Mouse (Mus musculus) spleen, postnatal 14 days (tissue): ENCODE measurements around the gene Nos3.
"Not testable (repeated sequence)": the region's sequence is repeated elsewhere in the genome, so short reads cannot be mapped to it uniquely, and the experiment has no call there.

Experiments
- DNase-seq, 2 experiments: peaks; one replicate each; pipeline ENCODE4 v3.0.0; 2021 to 2022; ENCODE audit warnings: low spot score in 2 of 2

The Nos3 gene

DNA sequence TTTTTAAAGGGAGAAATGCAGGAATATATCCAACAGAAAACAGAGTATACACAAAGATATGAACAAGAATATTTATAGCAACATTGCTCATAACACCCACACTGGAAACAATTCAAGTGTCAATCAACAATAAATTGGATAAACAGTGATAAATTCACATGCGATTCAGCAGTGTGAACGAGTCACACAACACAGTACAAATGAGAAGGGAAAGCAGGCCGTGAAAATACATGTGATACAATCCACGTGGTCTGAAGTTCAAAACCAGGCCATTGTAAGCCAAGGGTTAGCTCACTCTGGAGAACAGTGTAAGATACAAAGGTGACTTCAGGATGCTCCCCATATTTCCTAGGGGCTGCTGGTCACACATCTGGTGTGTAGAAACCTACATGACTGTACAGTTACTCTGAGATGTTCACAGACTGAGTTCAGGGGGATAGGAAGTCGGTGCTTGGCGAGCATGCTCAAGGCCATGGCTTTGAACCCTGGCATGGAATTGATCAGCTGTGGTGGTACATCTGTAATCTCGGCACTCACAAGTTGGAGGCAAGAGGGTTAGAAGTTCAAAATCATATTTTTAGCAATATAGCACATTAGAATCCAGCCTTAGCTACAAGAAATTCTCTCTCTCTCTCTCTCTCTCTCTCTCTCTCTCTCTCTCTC is 10.2 kb downstream of the Nos3 start:
- DNase-seq: no peak

DNA sequence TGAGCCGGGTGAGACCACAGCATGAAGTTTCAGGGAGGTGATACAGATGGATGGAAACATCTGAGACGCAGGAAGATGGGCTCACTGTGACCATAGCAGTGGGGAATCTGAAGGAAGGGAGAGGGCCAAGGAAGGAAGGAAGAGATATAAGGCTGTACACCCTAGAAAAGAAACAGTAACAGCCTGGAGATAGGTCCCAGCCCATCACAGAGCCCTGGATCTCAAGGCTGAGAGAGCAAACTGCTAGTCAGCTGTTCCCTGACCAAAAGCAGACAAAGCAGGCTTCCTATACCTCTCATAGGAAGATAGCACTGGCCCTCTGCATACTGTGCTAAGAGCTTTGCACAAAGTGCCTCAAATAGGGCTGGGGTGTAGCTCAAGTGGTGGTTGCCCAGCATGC is 14.1 kb downstream of the Nos3 start:
- DNase-seq: no peak

DNA sequence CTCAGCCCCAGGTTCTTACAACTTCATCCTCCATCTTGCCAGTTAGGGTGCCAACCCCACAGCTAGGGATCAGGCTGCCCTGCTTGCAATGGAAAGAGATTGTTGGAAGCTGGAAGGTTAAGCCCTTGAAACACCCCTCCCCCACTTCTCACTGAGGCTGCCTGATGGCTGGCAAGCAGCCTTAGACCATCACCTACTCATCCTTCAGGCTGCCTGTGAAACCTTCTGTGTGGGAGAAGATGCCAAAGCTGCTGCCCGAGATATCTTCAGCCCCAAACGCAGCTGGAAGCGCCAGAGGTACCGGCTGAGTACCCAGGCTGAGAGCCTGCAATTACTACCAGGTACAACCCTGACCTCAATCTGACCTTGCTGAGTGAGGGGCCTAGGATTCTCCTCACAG is 14.9 kb downstream of the Nos3 start:
- DNase-seq: no peak

DNA sequence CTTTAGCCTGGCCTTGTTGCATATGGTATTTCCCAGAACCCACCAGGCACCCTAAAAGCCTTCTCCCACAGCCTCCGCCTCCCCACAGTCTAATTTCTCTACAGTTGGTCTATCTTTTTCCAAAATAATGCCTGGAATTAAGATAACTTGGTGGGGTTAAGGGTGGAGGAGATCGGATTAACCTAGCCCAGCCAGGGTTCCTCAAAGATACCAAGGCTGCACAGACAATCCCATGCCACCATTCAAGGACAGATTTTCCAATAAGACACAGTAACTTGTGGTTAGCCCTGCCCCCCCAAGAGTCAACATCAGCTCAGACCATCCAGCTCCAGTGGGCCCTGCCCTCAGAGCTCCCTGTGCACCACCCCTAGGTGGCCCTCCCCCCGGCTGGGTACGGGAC is 15.9 kb downstream of the Nos3 start:
- DNase-seq: no peak

DNA sequence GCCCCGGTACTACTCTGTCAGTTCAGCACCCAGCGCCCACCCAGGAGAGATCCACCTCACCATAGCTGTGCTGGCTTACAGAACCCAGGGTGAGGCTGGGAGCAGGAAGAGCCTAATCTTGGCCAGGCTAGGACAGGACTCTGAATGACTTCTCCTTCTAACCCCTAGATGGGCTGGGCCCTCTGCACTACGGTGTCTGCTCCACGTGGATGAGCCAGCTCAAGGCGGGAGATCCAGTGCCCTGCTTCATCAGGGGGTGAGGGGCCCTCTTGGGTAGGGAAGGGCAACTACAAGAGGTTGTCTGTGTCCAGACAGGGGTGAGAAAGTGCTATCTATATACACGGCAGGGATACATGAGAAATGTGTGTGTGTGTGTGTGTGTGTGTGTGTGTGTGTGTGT is 16.9 kb downstream of the Nos3 start:
- DNase-seq: no peak

DNA sequence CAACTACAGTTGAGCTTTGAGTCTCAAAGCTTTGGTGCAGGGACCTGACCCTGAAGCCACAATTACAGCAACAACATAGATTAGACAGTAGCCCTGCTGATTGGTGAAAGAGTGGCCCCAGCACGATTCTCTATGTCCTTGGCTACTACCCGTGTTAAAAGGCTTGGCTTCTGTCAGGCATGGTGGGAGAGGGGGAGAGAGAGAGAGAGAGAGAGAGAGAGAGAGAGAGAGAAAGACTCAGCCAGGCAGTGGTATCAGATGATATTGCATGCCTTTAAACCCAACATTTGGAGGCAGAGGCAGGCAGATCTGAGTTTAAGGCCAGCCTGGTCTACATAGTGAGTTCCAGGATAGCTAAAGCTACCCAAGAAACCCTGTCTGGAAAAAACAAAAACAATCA is 17.4 kb downstream of the Nos3 start:
- DNase-seq: no peak

DNA sequence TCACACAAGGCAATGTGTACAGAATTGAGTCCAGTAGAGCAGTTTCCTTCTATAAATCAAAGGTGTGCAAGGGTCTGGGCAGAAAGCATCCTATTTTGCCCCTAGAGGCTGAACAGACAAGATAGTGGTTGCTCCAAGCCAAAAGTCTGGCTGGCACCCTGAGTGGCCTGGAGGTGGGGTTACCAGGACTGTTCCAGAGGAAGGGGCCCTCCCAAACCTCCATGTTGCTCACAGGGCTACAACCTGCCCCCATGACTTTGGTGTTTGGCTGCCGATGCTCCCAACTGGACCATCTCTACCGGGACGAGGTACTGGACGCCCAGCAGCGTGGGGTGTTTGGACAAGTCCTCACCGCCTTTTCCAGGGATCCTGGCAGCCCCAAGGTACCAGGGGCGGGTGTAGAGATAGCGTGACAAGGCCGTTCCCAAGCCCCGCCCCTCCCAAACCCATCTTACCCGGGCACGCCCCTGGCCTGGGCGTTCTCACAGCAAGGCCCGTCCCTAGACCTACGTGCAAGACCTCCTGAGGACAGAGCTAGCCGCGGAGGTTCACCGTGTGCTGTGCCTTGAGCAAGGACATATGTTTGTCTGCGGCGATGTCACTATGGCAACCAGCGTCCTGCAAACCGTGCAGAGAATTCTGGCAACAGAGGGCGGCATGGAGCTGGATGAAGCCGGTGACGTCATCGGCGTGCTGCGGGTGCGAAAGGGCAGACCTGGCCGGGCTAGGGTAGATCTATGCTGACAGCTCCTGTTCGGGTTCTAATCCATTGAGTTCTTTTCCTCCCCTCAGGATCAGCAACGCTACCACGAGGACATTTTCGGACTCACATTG is 18.6 kb downstream of the Nos3 start:
- DNase-seq: peak; percentile 61 to 80

DNA sequence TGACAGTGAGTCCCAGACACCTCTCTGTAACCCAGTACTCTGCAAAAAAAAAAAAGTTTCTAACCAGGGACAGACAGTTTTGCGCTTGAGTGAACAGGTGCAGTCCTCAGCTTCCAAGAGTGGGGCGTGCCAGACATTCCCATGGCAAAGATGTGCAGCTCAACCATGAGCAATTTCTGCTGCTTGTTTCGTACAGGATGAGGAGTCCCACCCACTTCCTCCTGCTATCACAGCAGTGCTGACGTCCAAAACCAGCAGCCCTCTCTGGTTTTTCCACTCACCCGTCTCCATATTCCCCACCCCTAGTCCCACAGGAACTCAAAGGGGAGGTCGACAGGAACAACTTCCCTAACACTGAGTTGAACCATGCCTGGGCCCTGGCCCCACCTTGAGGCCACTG is 19.8 kb downstream of the Nos3 start:
- DNase-seq: no peak

DNA sequence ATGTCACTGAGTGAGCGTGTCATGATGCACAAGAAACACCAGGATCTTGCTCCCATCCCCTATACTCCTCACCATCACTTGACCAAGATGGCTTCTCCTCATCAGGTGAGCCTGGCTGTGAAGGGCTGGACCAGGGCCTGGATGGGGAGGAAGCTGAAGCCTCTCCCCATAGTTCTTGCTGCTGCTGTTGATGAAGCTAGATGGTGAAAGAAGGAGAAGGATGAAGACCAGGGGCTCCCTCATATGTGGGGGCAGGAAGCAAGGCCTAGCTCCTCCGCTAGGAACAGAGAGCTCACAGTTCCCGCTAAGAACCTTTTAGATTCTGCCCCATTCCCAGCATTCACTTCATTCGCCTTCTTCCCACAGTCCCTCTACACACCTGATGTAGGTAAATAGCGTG is 20.8 kb downstream of the Nos3 start:
- DNase-seq: no peak

DNA sequence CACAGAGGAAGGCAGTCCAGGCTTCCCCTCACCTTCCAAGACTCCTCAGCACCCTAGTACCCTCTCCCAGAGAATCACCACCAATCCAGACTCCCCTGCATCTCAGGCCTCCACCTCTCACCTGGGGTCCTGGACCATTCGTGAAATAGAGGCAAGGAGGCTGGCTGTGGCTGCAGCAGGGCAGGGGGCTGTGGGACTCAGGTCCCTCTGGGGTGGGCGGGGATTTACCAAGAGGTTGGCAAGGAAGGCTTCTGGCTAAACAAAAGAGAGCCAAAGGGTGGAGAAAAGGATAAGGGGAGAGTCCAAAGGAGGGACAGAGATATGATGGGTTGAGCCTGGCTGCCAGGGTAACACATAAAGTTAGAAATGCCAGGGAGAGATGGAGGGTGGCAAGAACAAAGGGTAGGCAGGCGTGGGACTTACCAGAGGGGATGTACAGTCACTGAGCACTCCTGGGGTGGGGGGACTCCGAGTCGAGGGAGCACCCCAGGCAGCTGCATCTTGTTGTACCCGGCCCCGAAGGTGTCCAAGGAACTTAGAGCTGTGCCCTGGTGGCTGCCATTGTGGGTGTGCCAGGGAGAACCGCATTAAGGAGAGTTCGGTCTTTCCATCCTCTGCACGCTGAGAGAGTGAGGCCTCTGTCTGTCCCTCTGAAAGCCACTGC is 21.4 kb downstream of the Nos3 start:
- no peak for DNase-seq

DNA sequence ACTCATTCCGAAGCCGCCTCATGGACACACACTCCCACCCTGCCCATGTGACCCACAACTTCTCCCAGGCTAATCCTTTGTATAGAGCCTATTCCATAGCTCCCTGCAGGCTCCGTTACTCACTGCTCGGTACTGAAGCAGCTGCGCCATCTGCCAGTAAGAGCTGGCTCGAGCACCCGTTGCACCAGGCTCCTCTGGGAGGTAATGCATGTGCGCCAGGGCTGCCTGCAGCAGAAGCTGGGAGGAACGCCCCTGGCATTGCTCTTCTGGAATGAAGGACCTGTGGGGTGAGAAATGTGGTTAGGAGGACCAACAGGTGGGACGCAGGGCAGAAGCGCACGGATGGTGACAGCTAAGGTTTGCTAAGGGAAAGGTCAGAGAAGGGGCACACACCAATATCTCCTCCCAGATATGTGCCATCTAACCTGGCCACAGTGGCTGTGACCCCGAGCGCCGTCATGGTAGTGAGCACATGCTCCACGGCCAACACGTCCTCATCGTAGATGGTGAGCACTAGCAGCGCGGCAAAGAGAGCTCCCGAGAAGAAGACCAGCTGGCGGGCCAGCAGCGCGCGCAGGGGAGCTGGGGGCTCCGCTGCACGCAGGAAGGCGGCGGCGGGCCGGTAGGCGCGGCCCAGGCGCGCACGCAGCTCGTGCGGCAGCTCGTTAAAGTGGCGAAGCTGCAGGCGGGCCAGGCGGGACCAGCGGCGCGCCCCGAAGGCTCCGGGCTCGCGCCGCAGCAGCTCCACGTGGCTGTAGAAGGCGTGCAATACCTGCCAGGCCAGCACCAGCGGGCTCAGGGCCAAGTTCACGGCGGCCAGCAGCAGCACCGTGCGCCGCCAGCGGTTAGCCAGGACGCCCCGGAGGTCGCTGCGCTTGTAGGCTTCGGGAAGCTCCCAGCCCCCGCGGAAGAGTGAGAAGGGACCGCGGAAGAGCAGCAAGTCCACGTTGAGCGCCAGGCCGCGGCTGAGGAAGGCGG is 22.9 kb downstream of the Nos3 start:
- no peak for DNase-seq

DNA sequence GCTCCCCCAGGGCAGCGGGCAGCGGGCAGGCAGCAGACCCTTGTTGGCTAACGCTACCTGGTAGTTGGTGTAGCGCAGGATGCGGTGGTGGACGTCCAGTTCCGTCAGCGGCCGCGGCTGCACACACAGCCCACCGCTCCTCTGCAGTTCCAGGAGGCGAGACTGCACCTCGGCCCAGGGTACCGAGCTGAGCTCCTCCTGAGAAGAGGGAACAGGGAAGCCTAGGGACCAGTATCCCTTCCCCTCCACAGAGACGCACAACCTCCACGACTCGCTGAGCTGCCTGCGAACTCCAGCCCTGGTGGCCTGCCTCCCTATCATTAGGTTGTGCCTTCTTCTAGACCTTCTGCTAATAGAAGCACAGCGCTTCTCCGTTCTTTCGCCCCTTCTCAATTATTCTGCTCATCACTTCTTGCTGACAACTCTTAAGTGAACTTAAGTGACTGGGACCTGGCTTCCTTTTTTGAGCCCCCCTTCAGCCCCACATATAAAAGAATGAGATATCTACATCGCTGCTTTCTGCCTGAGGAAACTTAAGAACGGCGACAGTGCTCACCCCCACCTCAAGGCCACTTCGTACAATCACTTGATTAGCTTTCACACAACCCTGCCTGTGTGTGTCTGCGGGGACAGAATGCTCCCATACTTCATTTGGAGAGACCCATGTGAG is 23.8 kb downstream of the Nos3 start:
- no peak for DNase-seq

DNA sequence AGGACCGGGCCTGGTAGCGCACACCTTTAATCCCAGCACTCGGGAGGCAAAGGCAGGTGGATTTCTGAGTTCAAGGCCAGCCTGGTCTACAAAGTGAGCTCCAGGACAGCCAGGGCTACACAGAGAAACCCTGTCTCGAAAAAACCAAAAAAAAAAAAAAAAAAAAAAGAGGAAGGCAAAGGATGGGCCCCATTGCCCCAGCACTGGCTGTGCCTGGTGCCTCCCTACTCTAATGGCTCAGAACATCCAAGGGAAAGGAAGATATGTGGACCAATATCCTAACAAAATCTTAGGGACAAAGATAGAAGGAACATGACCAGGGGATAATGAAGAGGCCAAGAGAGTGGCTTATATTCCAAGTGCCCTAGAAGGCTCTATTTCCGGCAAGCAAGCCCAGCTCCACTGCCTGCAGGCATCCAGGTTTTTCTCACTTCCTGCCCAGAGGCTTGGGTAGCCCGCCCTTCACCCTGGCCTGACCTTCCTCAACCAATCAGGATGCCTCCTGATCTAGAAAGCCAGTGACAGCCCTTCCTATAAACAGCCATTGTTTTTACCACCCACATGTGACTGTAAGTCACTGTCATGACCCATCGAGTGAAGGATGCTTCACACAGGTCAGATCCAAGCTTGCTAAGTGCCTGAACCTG is 24.5 kb downstream of the Nos3 start:
- no peak for DNase-seq

DNA sequence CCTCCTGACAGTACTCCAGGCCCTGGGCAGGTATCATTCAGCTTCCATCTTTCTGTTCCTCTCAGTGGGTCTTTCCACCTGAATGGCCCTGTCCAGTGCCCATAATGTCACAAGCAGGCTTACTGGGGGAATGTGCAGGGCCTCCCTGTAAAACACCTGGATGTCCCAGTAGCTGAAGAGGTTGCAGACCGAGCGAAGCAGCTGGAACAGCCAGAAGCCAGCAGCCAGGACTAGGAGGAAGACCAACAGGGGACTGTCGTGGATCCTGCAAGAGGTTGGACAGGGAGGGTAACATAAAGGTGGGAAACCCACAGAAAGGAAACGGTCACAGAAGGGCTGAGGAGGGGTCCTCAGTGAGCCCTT is 25.0 kb downstream of the Nos3 start:
- no peak for DNase-seq

DNA sequence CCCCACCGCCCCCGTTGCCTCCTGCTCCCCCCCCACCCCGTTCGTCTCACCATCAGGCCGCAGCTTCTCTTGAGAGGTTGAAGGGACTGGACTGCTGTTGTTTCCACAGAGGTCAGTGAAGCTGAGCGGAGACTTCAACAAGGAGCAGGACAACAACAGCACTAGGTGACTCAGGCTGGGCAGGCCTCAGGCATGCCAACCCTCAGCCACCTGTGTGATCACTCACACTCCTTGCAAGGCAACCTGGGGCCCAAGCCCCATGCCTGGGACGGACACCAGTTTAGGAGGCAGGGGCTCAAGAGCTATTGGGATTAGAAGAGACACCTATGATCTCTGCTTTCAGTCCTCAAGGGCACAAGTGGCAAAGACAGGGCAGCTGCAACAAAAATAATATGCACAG is 27.3 kb downstream of the Nos3 start, which contains the start of gene Atg9b:
Atg9b (minus strand) TSS at position 280 of the 400 bp plus-strand sequence.
- no peak for DNase-seq

DNA sequence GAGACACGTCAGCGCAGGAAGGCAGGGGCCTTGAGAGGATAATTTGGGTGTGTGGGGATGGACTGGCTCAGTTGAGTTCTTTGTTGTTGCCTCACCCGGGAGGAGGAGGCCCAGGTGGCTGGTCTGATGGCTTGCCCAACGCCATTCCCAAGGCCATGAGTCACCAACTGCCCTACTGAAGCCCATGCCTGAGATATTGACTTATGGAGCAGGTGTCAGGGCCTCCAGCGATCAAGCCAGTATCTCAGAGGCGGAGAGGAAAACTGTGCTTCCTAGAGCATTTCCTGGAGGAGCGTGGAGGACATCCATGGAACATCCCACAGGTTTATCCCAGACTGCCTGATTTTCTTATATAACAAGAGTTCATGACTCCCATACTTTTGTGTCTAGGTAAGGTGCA is 28.1 kb downstream of the Nos3 start:
- DNase-seq: no peak

DNA sequence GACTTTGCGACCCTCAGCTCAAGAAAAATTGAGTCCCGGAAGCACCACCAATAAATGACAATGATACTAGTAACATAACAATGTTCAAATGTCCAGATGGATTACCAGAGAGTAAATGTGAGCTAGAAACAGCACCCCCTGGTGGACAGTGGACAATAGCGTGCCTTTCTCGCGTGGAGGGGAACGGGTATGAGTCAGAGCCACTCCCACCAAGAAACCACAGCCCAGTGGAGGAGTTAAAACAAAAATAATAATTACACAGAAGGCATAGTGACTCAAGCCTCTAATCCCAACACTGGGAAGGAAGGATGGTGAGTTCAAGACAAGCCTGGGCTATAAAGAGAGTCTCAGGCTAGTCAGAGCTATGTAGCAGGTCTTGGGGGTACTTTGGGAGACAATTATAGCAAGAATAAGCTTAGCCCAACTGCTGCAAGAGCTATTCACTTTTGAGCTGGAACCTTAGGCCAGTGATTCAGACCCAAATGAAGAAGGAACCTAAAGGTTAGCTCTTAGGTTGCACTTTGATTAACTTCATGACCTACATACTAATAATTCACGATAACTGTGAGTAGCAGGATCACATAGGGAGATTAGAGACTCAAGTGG is 28.9 kb downstream of the Nos3 start, which contains the start of gene Abcb8:
Abcb8 (plus strand) TSS at position 272 of the 606 bp plus-strand sequence.
- peak; percentile 55 to 83 for DNase-seq

DNA sequence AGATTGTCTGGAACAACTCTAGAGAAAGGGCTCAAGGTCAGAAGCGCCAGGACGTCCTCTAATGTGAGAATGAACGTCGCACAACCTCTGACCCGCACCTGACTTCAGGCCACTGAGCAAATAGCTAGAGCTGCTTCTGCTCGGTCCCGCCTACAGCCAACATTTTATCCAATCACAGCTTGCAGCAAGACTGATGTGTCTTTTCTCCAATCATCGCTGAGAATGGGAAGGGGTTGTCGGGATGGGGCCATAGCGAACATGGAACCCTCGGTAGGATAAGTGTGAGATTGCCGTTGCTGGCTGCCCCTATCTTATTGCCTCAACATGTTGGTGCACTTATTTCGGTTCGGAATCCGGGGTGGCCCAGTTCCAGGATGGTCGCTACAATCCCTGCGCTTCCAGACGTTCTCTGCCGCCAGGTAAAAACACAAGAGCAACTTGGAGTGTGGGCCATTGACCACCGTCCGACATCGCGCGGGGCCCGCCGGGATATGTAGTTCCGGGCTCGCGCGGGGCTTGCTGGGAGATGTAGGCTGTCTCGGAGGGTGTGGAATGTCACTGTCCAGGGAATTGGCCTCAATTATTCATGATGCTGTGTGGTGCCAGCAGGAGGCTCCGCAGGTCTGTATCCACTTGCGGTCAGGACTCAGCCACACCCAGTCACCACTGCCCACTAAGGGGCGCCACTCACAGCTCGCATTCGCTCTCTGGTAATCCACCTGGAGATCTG is 29.7 kb downstream of the Nos3 start:
- peak; percentile 76 to 83 for DNase-seq

DNA sequence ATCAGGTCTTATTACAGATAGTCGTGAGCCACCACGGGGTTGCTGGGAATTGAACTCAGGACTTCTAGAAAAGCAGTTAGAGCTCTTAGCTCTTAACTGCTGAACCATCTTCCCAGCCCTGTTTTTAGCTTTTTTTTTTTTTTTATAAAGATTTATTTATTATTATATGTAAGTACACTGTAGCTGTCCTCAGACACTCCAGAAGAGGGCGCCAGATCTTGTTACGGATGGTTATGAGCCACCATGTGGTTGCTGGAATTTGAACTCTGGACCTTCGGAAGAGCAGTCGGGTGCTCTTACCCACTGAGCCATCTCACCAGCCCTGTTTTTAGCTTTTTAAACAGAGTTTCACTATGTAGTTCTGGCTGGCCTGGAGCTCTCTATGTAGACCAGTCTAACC is 31.6 kb downstream of the Nos3 start:
- not testable (repeated sequence) for DNase-seq
